Mouse (Mus musculus): ENCODE measurements at regions not wholly inside any gene's neighbourhood (a gene's known extent, or its start where the extent isn't known, plus 50 kb on each side); places are given as distances from the start of the nearest gene placed in this dataset.

DNA sequence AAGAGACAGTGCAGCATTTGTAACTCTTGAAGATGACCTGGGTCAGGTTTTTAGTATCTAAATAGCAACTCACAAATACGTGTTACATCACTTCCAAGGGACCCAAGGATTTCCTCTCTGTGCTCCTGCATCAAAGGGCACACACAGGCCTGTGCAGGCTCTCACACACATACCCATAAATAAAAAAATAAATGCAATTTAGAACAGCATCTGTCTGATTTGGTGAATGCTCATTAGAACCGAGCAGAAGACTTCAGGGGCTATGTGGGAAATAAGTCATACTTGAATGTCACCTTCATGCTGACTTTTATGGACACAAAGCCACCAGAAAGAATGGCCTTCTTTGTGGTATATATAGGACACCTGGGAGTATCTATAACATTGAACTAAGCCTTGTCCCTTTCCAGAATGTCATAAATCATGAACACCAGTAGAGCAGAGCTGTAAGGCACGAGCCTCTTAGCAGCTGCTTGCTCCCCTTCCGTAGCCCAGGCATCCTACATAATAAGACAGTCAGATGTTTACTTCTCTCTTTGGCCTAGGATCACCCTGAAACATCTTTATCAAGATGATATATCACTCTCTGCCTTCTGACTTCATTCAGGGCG, 95.3 kb upstream of the Rims1 start:
- Histone ChIP-seq H3K27me3 (ENCODE audit: insufficient read depth, poor library complexity, severe bottlenecking) (no peaks in the 10 kb centered on the region), H3K9me3 (no peaks in the 10 kb centered on the region), H3K4me3 (no peak overlapping the region), H3K36me3 (no peaks in the 10 kb centered on the region), H3K4me1 (replicated peaks) (no peaks in the 10 kb centered on the region), H3K27ac (no peak overlapping the region)
- no peak for DNase-seq (ENCODE audit: low spot score)
- 84% methylated on average over 5 of the region's 5 CpGs for WGBS

DNA sequence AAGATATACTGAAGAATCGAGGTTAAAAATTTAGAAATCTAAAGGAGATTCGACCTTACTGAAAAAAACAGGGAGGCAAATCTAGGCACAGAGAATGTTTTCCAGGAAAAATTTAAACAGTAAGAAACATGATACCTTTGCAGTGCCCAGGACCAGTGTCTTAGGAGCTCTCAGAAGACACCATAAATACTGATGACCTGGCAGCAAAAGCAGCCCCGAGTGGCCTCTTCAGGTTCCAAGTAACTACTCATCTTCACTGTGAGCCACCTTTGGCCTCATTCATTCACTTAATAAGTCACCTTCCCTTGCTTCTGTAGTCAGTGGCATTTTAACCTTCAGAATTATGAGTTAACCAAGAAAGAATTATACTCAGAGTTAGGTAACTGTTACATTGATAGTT, 89.3 kb upstream of the Rims1 start:
- Histone ChIP-seq H3K36me3 (no peaks in the 10 kb centered on the region), H3K4me3 (no peak overlapping the region), H3K27ac (no peak overlapping the region), H3K27me3 (ENCODE audit: insufficient read depth, poor library complexity, severe bottlenecking) (no peaks in the 10 kb centered on the region), H3K9me3 (no peaks in the 10 kb centered on the region), H3K4me1 (replicated peaks) (no peaks in the 10 kb centered on the region)
- 84% methylated on average over 3 of the region's 3 CpGs for WGBS
- DNase-seq (ENCODE audit: low spot score): no peak

DNA sequence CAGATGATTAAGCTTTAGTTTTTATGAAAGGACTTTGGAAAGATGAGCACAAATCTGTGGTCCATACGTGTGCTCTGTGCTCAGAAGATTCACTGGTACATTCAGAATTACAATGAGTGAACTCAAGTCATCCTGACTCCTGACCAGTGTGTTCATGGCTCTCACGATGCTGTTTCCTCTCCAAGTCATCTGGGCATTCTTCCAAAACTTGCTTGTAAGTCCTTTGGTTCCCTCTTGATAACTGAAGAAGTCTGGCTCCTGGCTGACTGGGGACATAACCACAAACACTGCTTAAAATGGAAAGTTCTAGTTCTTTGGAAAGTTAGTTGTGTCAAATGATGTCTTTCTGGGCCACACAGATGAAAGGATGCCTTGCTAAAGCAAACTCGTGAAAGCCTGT, 57.2 kb upstream of the Rims1 start:
- H3K4me3 ChIP-seq: no peak overlapping the region
- no peaks in the 10 kb centered on the region for H3K27me3 ChIP-seq (ENCODE audit: insufficient read depth, poor library complexity, severe bottlenecking)
- no peaks in the 10 kb centered on the region for H3K4me1 ChIP-seq (replicated peaks)
- H3K9me3 ChIP-seq: no peaks in the 10 kb centered on the region
- 85% methylated on average over 3 of the region's 3 CpGs for WGBS
- H3K27ac ChIP-seq: no peak overlapping the region
- no peak for DNase-seq (ENCODE audit: low spot score)
- H3K36me3 ChIP-seq: no peaks in the 10 kb centered on the region

Data from hindbrain, embryonic 10.5 days (tissue).